Mouse (Mus musculus): Measurements from ENCODE around the gene Schip1. TPM values are rescaled to one million over a fixed set of nuclear protein-coding genes. Genes with fewer than 3 reads are reported as not detected.

Schip1 gene
- total RNA-seq, 2 experiments from 2014 or later, result 3.3 to 5.0 TPM

- no peak for ATAC-seq (replicated peaks; ENCODE audit: poor library complexity)
Observed at GRCm38 (mm10) chr3:68126284-68126856, 61.8 kb downstream of the Schip1 start.

- ATAC-seq (replicated peaks; ENCODE audit: poor library complexity), result no peak
Observed at GRCm38 (mm10) chr3:68130386-68130785, 65.8 kb downstream of the Schip1 start.

DNA sequence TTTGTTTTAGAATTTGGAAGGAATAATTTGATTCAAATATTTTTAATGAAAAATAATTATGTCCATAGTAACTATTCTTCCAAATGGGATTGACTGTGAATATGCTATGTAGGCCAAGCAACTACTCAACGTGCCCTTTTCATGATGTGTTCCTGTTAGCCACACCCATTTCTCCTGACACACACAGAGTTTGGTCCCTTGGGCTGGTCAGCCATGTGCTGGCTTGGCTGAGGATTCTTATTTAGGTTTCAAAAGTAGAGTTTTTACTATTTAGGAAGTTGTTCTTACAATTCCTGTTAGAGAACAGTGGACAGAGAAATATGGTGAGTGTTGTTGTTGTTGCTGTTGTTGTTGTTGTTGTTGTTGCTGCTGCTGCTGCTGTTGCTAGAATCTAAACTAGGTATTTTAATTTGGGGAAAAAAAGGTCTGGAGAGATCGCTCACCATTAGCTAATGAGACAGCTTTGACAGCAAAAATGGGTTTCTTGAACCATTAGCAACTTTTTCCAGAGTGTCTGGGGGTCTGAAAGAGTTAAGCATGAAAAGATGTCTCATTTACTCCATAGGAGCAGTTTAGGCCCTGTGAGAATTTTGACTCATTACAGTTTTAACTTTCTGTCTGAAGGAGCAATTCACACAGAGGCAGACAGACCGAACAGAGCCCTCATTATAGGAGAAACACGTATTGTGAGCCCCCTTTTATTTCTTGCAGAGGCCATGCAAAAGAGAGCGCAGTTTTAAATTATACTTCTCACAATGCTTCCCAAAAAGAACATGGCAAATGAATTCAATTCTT is 74.4 kb downstream of the Schip1 start:
- ATAC-seq (replicated peaks; ENCODE audit: poor library complexity), result no peak

DNA sequence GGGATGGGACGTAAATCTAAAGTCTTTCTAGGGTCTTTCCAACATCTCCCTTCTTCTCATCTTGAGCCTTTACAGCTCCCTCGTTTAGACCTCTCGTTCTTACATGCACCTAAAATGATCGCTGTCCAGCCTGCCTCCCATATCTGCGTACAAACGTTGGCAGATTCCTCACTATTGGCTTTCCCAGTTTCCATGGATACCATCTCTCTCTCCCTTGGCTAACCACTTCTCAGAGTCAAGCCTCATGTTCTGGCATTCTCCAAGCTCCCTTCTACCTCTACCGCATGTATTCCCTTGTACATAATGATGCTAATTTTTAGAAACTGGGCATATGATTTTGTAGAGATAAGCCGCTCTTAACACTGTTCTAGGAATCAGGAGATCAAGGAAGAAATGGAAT is 86.1 kb downstream of the Schip1 start:
- ATAC-seq (replicated peaks; ENCODE audit: poor library complexity), result no peak

DNA sequence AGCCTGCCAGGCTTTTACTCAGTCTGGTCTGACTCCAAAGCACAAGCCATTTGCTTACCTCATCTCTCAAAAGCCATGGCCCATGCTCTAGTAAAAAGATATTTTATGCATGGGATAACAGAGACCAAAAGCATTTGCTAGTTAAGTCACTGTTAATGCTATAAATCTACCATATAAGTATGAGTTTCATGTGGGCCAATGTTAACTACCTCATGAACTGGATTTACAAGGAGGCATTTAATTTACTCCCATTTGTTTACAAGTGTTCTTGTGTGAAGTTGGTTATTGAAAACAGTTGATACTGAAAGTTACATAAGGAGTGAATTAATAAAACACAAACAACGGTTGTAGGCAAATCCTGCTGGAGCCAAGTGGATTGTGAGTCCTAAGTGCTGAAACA is 95.6 kb downstream of the Schip1 start:
- ATAC-seq (replicated peaks; ENCODE audit: poor library complexity), result no peak; the same call in 1 of the 2 replicates

GRCm38 (mm10) chr3:68160760-68161159 is 96.2 kb downstream of the Schip1 start:
- ATAC-seq (replicated peaks; ENCODE audit: poor library complexity), result peak; percentile 99

GRCm38 (mm10) chr3:68178248-68178647 is 113.6 kb downstream of the Schip1 start:
- ATAC-seq (replicated peaks; ENCODE audit: poor library complexity), result no peak

- 0 out of 2 replicates have a peak, but pooled peaks have one; percentile 37 for ATAC-seq (replicated peaks; ENCODE audit: poor library complexity)
Observed at GRCm38 (mm10) chr3:68187471-68187870, 122.9 kb downstream of the Schip1 start.

DNA sequence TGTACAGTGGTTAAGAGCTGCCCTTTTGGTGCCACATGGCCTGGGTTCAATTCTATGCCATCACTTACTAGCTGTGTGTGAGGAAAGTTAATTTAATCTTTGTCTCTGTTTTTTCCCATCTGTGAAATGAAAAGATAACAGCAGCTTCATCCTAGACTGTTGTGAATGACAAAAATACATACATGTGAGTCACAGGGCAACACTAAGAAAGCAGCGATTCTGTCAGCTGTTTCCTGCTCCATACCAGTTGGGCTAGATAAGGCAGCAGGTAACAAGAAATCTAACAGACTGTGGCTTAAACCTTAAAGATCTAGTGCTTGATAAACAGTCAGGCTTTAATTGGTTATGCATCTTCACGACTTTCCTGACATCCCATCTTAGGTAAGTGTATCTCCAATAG is 124.5 kb downstream of the Schip1 start:
- no peak for ATAC-seq (replicated peaks; ENCODE audit: poor library complexity)

- no peak for ATAC-seq (replicated peaks; ENCODE audit: poor library complexity)
Observed at GRCm38 (mm10) chr3:68196933-68197332, 132.3 kb downstream of the Schip1 start.

DNA sequence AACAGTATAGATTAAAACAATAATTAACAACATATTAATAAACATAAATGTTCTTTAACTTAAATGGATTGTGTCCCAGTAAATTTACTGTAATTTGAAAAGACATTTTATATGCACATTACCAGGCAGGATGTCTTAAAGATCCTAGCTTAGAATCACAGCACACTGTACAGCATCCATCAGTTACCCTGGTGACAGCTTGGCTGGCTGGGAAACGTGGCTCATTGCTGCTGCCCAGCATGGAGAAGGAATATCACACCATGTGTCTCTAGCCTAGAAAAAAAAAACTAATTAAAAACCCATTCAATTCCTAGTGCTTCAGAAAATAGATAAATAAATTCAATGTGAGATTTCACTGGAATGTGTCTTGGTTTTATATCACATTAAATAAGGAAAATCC is 136.6 kb downstream of the Schip1 start:
- no peak for ATAC-seq (replicated peaks; ENCODE audit: poor library complexity)

- ATAC-seq (replicated peaks; ENCODE audit: poor library complexity), result no peak
Observed at GRCm38 (mm10) chr3:68202162-68202902, 137.7 kb downstream of the Schip1 start.

GRCm38 (mm10) chr3:68203934-68204467 is 139.4 kb downstream of the Schip1 start:
- ATAC-seq (replicated peaks; ENCODE audit: poor library complexity), result no peak

GRCm38 (mm10) chr3:68210422-68210821 is 145.8 kb downstream of the Schip1 start:
- no peak for ATAC-seq (replicated peaks; ENCODE audit: poor library complexity)

GRCm38 (mm10) chr3:68221452-68221851 is 156.8 kb downstream of the Schip1 start:
- ATAC-seq (replicated peaks; ENCODE audit: poor library complexity), result peak; percentile 50

- no peak for ATAC-seq (replicated peaks; ENCODE audit: poor library complexity)
Observed at GRCm38 (mm10) chr3:68239887-68240286, 175.3 kb downstream of the Schip1 start.

DNA sequence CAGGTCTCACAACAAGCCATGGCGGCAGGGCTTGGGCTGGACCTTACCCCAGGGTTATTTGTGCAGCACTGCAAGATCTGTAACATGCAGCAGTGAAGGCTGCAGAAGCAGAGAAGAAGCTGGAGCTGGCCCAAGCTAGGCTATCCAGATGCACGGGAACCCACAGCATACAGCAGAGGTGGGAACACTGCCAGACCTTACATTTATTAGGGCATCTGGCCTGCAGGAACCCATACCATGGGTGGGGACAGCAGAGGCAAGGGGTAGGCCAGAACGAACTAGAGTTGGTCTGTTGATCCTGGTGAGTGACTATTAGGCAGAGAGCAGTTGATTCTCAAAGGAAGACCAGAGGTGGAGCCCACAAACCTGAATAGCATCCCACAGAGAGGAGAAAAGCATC is 178.6 kb downstream of the Schip1 start:
- ATAC-seq (replicated peaks; ENCODE audit: poor library complexity), result no peak

- ATAC-seq (replicated peaks; ENCODE audit: poor library complexity), result no peak
Observed at GRCm38 (mm10) chr3:68246154-68246553, 181.6 kb downstream of the Schip1 start.

- no peak for ATAC-seq (replicated peaks; ENCODE audit: poor library complexity)
Observed at GRCm38 (mm10) chr3:68250589-68250988, 186.0 kb downstream of the Schip1 start.

GRCm38 (mm10) chr3:68252335-68252734 is 187.7 kb downstream of the Schip1 start:
- no peak for ATAC-seq (replicated peaks; ENCODE audit: poor library complexity)

DNA sequence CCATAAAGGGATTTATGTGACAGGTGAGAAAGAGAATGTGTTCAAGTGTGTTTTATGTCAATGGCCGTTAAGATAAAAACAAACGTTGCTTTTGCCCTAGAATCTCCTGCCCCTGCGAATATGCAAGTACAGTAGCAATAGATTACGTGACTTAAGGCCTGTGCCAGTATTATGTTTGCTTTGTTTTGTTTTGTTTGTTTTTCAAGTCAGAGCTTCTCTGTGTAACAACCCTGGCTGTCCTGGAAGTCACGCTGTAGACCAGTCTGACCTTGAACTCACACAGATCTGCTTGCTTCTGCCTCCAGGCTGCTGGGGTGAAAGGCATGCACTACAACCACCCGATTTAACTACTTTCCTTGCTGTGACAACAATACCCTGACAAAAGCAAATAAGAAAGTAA is 197.7 kb downstream of the Schip1 start:
- ATAC-seq (replicated peaks; ENCODE audit: poor library complexity), result no peak

DNA sequence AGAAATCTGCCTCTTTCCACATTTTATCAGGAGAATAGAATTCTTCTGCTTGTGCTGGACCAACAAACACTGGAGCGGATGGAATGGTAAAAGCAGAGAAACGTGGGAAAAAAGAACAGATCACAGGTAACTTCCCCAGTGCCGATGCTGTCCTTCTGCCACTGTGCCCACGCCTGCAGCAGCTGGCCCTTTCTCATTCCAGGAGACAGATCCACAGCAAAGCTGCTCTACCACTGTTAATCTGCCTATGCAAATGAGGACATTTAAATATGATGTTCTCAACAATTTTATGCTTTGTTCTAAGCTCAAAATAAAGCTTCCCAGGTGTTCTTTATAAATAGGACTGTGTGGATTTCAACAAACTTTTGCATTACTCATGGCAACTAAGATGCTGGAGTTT is 203.3 kb downstream of the Schip1 start:
- no peak for ATAC-seq (replicated peaks; ENCODE audit: poor library complexity)

Measured in megakaryocyte progenitor cell, adult 5-6 weeks (primary cell).